Mouse (Mus musculus) gastrocnemius, adult 2 months (tissue): Measurements from ENCODE around the gene 4931428F04Rik. TPM values are rescaled to one million over a fixed set of nuclear protein-coding genes. Genes with fewer than 3 reads are reported as not detected.
A peak's percentile ranks its signal among the peaks of the same experiment; 100 is the strongest.

Source experiments
- DNase-seq: peaks from one replicate; pipeline ENCODE4 v3.0.0; 2022
- H3K27ac ChIP-seq: fragments of 200-600 bp; 2 replicates; pipeline ENCODE4 v1.8.1; 2022; ENCODE audit warnings: mild to moderate bottlenecking
- H3K4me3 ChIP-seq: fragments of 200-600 bp; 2 replicates; pipeline ENCODE4 v1.8.1; 2022; ENCODE audit warnings: mild to moderate bottlenecking, moderate library complexity
- CTCF ChIP-seq: fragments of 200-600 bp; IDR thresholded peaks from 2 replicates; pipeline ENCODE4 v1.8.1; 2022; ENCODE audit warnings: antibody characterized with exemption, mild to moderate bottlenecking, moderate library complexity
- intact Hi-C: fragments of 180-260 bp; cut with DNase I; formaldehyde crosslinking; loops from one replicate; pipeline ENCODE4 v1.15.1; 2025
- total RNA-seq, 2 experiments: library from RNA; stranded (reverse); gene quantifications; 2 replicates each; pipeline ENCODE4 v1.2.3; 2021

The 4931428F04Rik gene
- total RNA-seq, 2 experiments from 2014 or later = 0.33 to 0.98 TPM

DNA sequence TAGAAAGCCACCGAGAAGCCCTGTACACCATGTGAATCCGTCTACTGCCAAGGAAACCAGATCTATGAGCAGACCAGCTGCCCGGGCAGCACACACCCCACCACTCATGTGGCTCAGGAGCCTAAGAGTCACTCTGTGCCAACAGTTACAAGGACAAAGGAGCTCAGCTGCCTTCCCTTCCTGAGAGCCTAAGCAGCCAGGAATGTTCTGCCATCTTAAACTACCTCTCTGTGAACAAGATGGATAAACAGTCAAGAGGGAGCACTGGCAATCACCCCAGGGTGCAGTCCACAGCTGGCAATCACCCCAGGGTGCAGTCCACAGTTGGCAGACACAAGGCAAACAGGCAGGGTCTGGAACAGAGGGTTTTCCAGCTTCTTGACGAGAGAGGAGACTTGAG lies 28.3 kb upstream of the 4931428F04Rik start:
- no peak for TF ChIP-seq CTCF
- intact Hi-C loops = no loop called here
- peak; percentile 67 for DNase-seq
- H3K27ac ChIP-seq = peak overlapping the region; percentile 86
- no peak overlapping the region for H3K4me3 ChIP-seq

DNA sequence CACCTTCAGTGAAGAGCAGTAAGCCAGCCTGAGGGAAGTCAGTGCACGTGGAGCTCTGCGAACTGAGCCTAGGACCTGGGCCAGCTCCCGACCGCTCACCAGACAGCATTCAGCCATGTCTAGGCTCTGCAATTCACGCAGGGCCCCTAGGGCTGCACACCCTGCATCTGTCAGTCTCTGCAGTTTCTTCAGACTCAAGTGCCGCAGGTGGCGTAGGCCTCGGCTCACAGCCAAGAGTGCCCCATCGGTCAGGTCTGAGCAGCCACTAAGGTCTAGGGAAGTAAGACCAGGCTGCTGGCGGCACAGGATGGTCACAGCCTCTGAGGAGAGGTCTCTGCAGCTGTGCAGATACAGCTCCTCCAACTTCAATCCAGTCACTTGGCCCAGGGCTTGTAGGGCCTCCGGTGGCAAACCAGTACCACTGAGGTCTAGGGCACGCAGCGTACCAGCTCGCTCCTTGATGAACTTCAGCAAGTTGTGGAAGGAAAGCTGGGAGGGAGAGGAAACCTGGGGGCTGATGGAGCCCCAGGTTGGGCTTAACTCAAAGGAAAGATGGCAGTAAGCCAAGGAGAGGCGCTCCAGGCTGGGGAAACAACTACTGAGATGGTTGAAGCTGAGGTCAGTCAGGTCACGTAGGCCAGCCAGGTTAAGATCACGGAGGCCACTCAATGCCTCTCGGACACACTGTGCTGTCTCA lies 25.6 kb upstream of the 4931428F04Rik start:
- peak; percentile 23 for DNase-seq
- no peak for TF ChIP-seq CTCF
- Histone ChIP-seq H3K4me3 (no peak overlapping the region), H3K27ac (no peak overlapping the region)
- intact Hi-C loops = no loop called here

DNA sequence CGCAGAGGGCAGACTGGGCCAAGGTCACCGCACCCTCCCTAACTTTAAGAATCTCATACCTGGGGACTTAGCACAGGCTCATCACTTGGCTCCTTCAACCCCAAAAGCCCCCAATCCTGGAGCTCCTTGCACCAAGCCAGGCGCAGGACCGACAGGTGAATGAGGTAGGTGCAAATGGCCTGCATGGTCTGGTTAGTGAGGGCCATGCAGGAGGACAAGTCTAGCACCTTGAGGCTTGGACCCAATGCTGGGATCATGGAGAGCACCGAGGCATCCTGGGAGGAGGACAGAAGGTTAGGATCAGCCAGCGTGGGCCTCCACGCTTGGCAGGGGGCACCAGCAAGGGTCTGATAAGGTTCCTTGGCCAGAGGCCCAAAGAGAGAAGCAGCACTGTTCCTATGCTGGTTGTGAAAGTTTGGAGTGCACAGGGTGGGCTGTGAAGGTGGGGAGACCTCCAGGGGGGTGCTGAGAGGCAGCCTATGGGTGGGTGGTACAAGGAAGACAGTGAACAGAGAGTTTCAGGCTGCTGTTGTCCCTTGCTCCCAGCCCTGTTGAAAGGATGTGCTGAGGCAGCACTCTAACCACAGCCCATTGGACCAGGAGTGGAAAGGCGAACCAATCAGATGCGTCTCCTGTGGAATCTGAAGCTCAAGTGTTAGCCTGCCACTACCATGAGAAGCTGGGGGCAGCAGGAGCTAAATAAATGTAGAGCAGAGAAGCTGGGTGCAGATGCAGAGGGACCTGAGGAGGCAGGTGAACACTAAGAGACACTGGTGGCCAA lies 24.1 kb upstream of the 4931428F04Rik start:
- DNase-seq = peak; percentile 12

DNA sequence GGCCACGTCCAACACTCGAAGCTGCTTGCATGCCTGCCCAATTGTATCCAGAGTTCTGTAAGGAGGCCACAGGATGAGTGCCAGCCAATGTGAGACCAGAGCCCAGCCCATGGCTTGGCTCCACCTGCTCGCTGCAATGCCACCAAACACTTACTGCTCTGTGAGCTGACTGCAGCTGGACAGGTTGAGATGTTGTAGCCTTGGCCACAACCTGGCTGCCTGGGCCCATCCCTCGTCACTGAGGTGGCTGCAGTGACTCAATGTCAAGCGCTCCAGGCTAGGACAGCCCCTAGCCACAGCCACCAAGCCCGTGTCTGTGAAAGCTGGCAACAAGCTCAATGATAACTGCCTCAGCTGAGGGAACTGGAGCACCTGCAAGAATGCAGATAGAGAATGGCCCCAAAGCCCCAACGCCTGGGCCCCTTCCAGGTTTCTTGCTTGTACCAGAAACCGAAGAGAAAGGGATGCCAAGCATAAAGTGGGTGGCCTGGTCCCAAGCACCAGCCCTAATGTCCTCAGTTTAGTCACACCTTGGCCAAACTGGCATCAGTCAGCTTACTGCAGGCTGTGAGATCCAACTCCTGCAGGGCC lies 23.3 kb upstream of the 4931428F04Rik start:
- intact Hi-C loops = no loop called here
- no peak for TF ChIP-seq CTCF
- no peak for DNase-seq
- no peak overlapping the region for H3K27ac ChIP-seq
- H3K4me3 ChIP-seq = no peak overlapping the region

More for the DNA sequence above, 24.1 kb upstream of the 4931428F04Rik start:
- Histone ChIP-seq H3K4me3 (no peak overlapping the region), H3K27ac (no peak overlapping the region)
- intact Hi-C loops = no loop called here
- TF ChIP-seq CTCF = no peak

DNA sequence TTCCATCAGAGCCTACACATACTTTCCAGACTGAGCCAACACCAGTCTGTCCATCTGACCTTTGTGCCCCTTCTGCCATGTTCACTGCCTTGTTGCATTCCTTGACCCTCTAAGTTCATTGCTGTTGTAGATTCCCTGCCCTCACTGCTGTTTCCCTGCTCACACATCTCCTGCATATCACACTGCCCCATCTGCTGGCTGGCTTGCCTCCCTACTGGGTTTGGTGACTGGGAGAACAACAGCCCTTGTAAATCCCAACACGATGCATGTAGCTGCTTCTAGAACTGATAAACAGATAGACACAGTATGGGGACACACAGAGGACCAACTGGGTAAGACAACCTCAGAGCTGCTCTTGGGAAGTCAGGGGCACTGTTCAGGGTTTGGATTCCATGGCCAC lies 22.1 kb upstream of the 4931428F04Rik start:
- no peak for TF ChIP-seq CTCF
- Histone ChIP-seq H3K4me3 (no peak overlapping the region), H3K27ac (no peak overlapping the region)
- intact Hi-C loops = no loop called here
- DNase-seq = peak; percentile 13

DNA sequence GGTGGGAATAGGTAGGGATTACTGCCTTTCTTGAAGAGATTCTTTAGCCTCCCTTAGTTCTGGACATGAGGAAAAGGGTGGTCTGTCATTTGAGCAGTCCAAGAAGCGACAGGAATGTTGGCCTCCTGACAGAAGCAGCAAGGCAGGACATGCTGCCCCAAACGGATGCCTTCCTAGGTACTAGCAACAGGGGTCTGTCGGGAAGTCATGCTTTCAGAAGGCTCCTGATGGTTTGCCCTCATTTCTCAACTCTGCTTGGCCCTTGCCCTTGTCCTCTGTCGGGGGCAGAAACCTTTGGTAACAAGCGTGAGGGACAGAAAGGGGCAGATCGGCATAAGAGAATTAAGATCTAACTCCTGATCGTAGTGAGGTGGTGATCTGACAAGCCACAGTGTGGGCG lies 20.5 kb upstream of the 4931428F04Rik start:
- H3K4me3 ChIP-seq = no peak overlapping the region
- H3K27ac ChIP-seq = no peak overlapping the region
- no peak for TF ChIP-seq CTCF
- intact Hi-C loops = no loop called here
- peak; percentile 5 for DNase-seq

DNA sequence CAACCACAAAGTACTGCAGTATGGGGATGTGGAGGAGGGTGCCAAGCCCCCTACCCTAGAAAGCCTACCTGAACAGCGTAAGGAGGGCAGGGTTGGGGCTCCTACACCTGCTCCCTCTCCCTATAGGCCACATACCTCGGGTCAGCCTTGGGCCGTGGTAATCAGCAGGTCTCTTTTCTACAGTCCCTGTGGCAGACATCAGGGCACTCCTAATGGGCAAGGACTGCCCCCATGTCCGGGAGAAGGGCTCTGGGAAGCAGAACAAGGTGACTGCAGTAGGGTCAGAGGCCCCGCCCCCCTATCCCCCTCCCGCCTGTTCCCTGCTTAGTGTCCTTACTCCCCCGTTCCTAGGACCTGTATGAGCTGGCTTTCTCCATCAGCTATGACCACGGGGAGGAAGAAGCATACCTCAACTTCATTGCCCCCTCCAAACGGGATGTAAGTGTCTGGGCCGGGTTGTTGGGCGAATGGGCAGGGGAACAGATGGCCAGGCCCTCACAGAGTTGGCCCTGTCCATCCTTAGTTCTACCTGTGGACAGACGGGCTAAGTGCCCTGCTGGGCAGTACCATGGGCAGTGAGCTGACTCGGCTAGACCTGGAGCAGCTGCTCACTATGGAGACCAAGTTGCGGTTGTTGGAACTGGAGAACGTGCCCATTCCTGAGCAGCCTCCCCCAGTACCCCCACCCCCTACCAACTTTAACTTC lies 19.6 kb upstream of the 4931428F04Rik start:
- peak; percentile 10 for DNase-seq
- H3K27ac ChIP-seq = no peak overlapping the region
- no peak for TF ChIP-seq CTCF
- no peak overlapping the region for H3K4me3 ChIP-seq
- intact Hi-C loops = no loop called here

DNA sequence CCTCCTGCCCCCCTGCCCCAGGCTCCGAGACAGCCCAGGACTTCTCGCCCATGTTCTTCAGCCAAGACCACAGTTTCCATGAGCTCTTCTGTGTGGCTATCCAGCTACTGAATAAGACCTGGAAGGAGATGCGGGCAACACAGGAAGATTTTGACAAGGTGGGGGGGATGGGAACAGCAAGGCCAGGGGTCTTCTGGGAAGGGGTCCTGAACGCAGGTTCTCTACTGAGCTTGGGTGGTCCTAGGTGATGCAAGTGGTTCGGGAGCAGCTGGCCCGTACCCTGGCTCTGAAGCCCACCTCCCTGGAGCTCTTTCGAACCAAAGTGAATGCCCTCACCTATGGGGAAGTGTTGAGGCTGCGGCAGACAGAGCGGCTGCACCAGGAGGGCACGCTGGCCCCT lies 18.8 kb upstream of the 4931428F04Rik start:
- TF ChIP-seq CTCF = no peak
- H3K4me3 ChIP-seq = no peak overlapping the region
- intact Hi-C loops = no loop called here
- no peak for DNase-seq
- H3K27ac ChIP-seq = no peak overlapping the region

DNA sequence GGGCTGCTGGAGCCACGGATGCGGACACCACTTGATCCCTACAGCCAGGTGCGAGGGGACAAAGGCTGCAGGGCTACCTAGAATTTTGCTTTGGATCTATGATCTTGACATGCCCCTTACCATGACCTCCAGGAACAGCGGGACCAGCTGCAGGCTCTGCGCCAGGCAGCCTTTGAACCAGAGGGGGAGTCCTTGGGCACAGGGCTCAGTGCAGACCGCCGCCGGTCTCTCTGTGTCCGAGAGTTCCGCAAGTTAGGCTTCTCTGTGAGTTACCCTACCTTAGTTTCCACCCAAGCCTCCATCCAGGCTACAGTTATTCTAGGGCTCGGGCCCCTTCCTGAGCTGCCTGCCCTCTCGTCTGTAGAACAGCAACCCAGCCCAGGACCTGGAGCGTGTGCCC lies 18.0 kb upstream of the 4931428F04Rik start:
- no peak overlapping the region for H3K27ac ChIP-seq
- no peak for TF ChIP-seq CTCF
- no peak overlapping the region for H3K4me3 ChIP-seq
- peak; percentile 30 for DNase-seq
- intact Hi-C loops = no loop called here

DNA sequence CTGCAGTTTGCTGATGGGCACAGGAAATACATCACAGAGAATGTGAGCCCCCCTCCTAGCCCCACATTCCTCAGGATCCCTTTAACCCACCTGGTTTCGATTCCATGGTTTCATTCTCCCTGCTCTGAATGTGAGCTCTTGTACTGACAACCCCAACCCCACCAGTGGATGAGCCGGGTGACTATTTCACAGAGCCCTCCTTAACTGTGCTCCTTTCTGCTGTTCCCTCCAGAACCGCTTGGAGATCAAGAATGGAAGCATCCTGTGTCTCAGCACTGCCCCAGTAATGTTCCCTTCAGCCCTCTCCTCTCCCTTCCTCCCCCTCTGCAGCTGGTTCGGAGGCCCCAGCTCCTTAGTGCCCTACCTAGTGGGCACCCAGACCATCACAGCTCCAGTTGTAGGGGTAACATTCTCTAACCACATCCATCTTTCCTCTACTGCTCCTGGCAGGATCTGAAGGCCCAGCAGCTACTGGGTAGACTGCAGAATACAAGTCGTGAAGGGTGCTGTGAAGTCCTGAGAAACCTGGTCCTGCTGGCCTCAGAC lies 16.6 kb upstream of the 4931428F04Rik start:
- Histone ChIP-seq H3K4me3 (peak overlapping the region; percentile 70), H3K27ac (peak overlapping the region; percentile 78; the same call in 1 of the 2 replicates)
- peak; percentile 14 for DNase-seq
- TF ChIP-seq CTCF = no peak
- intact Hi-C loops = no loop called here

DNA sequence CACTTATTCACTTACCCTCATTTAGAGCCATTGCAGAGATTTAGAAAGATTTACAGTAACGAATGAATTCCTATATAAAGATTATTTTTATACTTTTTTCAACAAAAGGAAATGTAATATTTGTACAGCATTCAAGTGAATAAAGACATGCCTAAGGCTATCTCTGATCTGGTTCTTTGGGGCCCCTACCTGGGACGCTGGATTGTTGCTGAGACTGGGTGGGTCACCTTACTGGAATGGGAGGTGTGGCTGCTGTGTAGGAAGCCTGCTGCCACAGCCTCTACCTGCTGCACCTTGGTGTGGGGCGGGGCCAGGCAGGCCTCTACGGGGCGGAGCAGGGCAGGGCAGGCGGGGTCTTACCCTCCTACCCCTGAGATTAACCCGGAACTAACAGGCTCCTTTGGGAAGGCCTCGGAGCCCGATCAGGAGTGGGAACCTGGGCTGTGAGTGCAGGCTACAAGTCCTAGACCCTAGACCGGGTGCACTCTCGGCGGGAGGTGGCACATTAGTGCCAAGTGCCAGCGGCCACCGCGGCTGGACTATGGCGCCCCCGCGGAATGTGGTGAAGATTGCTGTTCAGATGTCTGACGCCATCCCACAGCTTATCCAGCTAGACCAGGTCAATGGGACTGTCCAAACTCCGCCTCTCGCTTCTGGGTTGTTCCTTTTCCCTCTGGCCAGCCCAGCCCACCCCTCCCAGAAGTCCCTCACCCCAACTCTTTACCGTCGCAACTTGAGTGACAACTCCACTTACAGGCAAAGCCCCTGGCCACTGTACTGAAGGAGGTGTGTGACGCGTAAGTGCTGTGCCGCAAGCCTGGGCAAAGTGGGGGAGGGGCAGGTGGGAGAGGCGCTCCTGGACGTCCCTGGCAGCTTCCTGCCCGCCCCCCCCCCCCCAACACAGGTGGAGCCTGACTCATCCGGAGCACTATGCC lies 15.8 kb upstream of the 4931428F04Rik start, which contains the start of gene Elmo3:
Elmo3 (plus strand) TSS at position 391 of the 935 bp plus-strand sequence.
- TF ChIP-seq CTCF = peak; percentile 2; the same call in 1 of the 2 replicates
- intact Hi-C loops = no loop called here
- H3K27ac ChIP-seq = peak within 1 kb of the TSS; percentile 78
- H3K4me3 ChIP-seq = peak within 1 kb of the TSS; percentile 70
- peak; percentile 62 for DNase-seq
